Mouse (Mus musculus) stomach, postnatal 0 days (tissue): Measurements from ENCODE around the gene Bmp8a.

Experiments
- CTCF ChIP-seq: IDR thresholded peaks from 2 replicates; pipeline ENCODE4 v1.5.1; 2016; ENCODE audit warnings: antibody characterized with exemption, low read depth, mild to moderate bottlenecking, moderate library complexity
- EP300 ChIP-seq: optimal IDR thresholded peaks from 2 replicates; pipeline ENCODE3; 2016; ENCODE audit warnings: antibody characterized with exemption

- TF ChIP-seq CTCF (no peak), EP300 (no peak)
Observed at GRCm38 (mm10) chr4:123374316-123375008, 31.4 kb upstream of the Bmp8a start.
